Mouse (Mus musculus) G1E (cell line): ENCODE results near the gene Hist1h2ai.
"Not testable (repeated sequence)": the region's sequence is repeated elsewhere in the genome, so short reads cannot be mapped to it uniquely, and the experiment has no call there.

Source experiments
- CTCF ChIP-seq: IDR thresholded peaks from 2 replicates; pipeline ENCODE4 v1.5.1; 2012; ENCODE audit warnings: low read depth, low read length, inconsistent platforms, mixed read lengths
- GATA1 ChIP-seq: IDR thresholded peaks from 2 replicates; pipeline ENCODE4 v1.6.1; 2012; ENCODE audit warnings: borderline replicate concordance, low read length, inconsistent platforms, mixed read lengths
- GATA2 ChIP-seq: IDR thresholded peaks from 2 replicates; pipeline ENCODE4 v1.6.1; 2012; ENCODE audit warnings: low read depth, low read length, inconsistent platforms, borderline replicate concordance
- POLR2AphosphoS5 ChIP-seq: IDR thresholded peaks from 2 replicates; pipeline ENCODE4 v1.6.1; 2012; ENCODE audit warnings: low read depth, low read length, inconsistent platforms; ENCODE audit not compliant: insufficient replicate concordance
- TAL1 ChIP-seq: conservative IDR thresholded peaks from 2 replicates; pipeline ENCODE4 v1.6.1; 2012; ENCODE audit warnings: low read depth, low read length, inconsistent platforms, mixed read lengths

DNA sequence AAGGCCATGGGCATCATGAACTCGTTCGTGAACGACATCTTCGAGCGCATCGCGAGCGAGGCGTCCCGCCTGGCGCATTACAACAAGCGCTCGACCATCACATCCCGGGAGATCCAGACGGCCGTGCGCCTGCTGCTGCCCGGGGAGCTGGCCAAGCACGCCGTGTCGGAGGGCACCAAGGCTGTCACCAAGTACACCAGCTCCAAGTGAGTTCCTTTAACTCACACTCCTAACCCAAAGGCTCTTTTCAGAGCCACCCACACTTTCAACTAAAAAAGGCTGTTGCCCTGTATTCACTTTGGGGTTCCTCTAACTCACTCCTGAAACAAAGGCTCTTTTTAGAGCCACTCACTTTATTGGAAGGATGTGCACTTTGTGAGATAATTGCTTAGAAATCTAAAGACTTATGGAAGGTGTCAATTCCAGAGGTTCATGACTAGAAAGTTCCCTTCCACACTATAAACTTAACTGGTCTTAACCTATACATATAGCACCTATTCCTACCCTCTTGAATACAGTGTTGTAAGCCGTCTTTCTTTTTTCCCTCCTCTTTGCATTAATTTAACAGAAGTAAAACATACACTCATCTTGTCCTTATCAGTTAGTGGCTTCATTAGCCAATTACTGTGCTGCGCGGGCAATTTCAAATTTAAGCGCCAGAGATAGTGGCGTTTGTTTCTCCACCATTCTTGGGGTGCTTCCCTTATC, 38.2 kb downstream of the Hist1h2ai start:
- not testable (repeated sequence) for TF ChIP-seq GATA1, CTCF, GATA2, TAL1
- peak; percentile 92 for TF ChIP-seq POLR2AphosphoS5
